Comparison of ENCODE assay signal across 14 mouse cellular contexts in the genomic region with DNA sequence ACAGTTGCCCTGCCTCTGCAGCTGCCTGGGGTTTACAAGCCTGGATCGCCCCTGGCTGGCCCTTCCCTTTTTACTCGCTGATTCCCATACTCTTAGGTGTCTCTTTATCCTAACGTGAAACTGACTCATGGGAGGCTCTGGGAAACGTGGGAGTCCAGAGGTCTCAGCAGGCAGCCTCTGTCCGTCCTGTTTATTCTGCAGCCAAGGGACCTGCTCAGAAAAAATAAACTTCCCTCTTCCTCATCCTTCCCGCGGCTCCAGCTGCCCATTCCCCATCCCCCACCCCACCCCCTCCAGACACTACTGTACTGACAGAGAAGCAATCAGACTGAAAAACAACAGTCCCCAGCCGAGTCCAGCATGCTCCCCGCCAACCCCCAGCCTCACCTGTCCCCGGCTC. TPM values are rescaled to one million over a fixed set of nuclear protein-coding genes. Genes with fewer than 3 reads are reported as not detected.
DNase-seq lines count a peak whose midpoint lies in the region; ATAC-seq and TF ChIP-seq lines count a peak whose summit lies in the region.
"Had no signal": no experiment of that assay in that cellular context is flagged by ENCODE, and none has a peak within 500 bp of the region (broad histone marks: within the 10 kb centered on the region; RNA-seq: fewer than 3 reads in every experiment).

No protein-coding gene starts in this region.

- H3K4me2 ChIP-seq in heart, embryonic 16.5 days (ENCODE audit: low read depth, low read length) = no peak overlapping the region
- no peak overlapping the region for H3K4me2 ChIP-seq in midbrain, embryonic 11.5 days
- no peak overlapping the region for H3K4me2 ChIP-seq in midbrain, embryonic 16.5 days (ENCODE audit: low read length)
- H3K4me2 ChIP-seq in intestine, embryonic 16.5 days (ENCODE audit: low read depth, low read length) = no peak overlapping the region
- H3K4me2 ChIP-seq: heart, embryonic 11.5 days had no signal

- peaks cover 32% of the 10 kb centered on the region for H3K36me3 ChIP-seq in heart, embryonic 16.5 days (ENCODE audit: control insufficient read depth, insufficient read depth)
- 0 out of 2 replicates have a peak, but pooled peaks cover 5% of the 10 kb centered on the region for H3K36me3 ChIP-seq in midbrain, embryonic 11.5 days (ENCODE audit: control insufficient read depth, insufficient read depth, low read length)
- peaks cover 8% of the 10 kb centered on the region; the same call in 1 of the 2 replicates for H3K36me3 ChIP-seq in midbrain, embryonic 16.5 days (ENCODE audit: control insufficient read depth, insufficient read depth, low read length)
- H3K36me3 ChIP-seq in intestine, embryonic 16.5 days (ENCODE audit: control insufficient read depth, insufficient read depth, low read length) = peaks cover 10% of the 10 kb centered on the region

- no peak overlapping the region for H3K9ac ChIP-seq in heart, embryonic 16.5 days (ENCODE audit: low read length)
- no peak overlapping the region for H3K9ac ChIP-seq in midbrain, embryonic 11.5 days (ENCODE audit: low read length)
- H3K9ac ChIP-seq in midbrain, embryonic 16.5 days (ENCODE audit: low read depth, low read length) = no peak overlapping the region
- H3K9ac ChIP-seq in intestine, embryonic 16.5 days (ENCODE audit: low read depth, low read length) = peak overlapping the region; percentile 40; the same call in 1 of the 2 replicates

- TF ChIP-seq CTCF in left cerebral cortex, adult 2 months (IDR thresholded peaks at IDR 0.05) = no peak

- no peak for DNase-seq in heart, postnatal 10 days
- DNase-seq in midbrain, embryonic 11.5 days (ENCODE audit: low spot score, missing footprints) = peak; percentile 81
- peak; percentile 50 for DNase-seq in yolk sac, embryonic 10.5 days (ENCODE audit: low spot score)
- DNase-seq in left cerebral cortex, adult 2 months (ENCODE audit: extremely low spot score in 1 of 2, low spot score in 2 of 2) = no peak
- DNase-seq: cerebellum, adult 11 months; embryo, embryonic 11 days; kidney, adult 18-20 months; layer of hippocampus, adult 9-11 months had no signal

- H3K9me3 ChIP-seq in heart, embryonic 16.5 days (replicated peaks; ENCODE audit: control insufficient read depth, low read length) = no peaks in the 10 kb centered on the region; the same call in 1 of the 2 replicates
- H3K9me3 ChIP-seq in midbrain, embryonic 11.5 days (ENCODE audit: control insufficient read depth, low read length) = no peaks in the 10 kb centered on the region
- no peaks in the 10 kb centered on the region for H3K9me3 ChIP-seq in midbrain, embryonic 16.5 days (replicated peaks; ENCODE audit: control insufficient read depth, low read length, poor library complexity, severe bottlenecking)
- H3K9me3 ChIP-seq in intestine, embryonic 16.5 days (ENCODE audit: control insufficient read depth, low read length) = no peaks in the 10 kb centered on the region

- peaks cover 11% of the 10 kb centered on the region; the same call in 1 of the 2 replicates for H3K4me1 ChIP-seq in heart, embryonic 16.5 days (ENCODE audit: control insufficient read depth, insufficient read depth, low read length)
- no peaks in the 10 kb centered on the region for H3K4me1 ChIP-seq in midbrain, embryonic 11.5 days (ENCODE audit: control insufficient read depth, insufficient read depth, low read length)
- no peaks in the 10 kb centered on the region for H3K4me1 ChIP-seq in midbrain, embryonic 16.5 days (ENCODE audit: control insufficient read depth, insufficient read depth, low read length)
- peaks cover 15% of the 10 kb centered on the region for H3K4me1 ChIP-seq in intestine, embryonic 16.5 days (ENCODE audit: control insufficient read depth, insufficient read depth, low read length)

- intact Hi-C loops in heart, postnatal 10 days (cut with DNase I) = loop anchor here (5.0 kb wide), 1 partner anchor 36 kb away; the partner anchor contains the start of gene Pald1
- intact Hi-C loops in left cerebral cortex, adult 2 months (cut with DNase I) = no loop called here

- peak overlapping the region; percentile 8; the same call in 1 of the 2 replicates for H3K27ac ChIP-seq in heart, embryonic 16.5 days (ENCODE audit: low read length)
- H3K27ac ChIP-seq in midbrain, embryonic 11.5 days (ENCODE audit: low read depth, low read length) = no peak overlapping the region
- no peak overlapping the region for H3K27ac ChIP-seq in midbrain, embryonic 16.5 days (ENCODE audit: low read length)
- H3K27ac ChIP-seq in intestine, embryonic 16.5 days (ENCODE audit: low read length) = peak overlapping the region; percentile 45
- H3K27ac ChIP-seq in left cerebral cortex, adult 2 months = no peak overlapping the region

- WGBS in heart, embryonic 16.5 days = 25% methylated on average over 10 of the region's 10 CpGs
- WGBS in midbrain, embryonic 11.5 days = 43% methylated on average over 10 of the region's 10 CpGs
- WGBS in midbrain, embryonic 16.5 days = 36% methylated on average over 10 of the region's 10 CpGs
- WGBS in intestine, embryonic 16.5 days = 13% methylated on average over 10 of the region's 10 CpGs

- no peak overlapping the region for H3K4me3 ChIP-seq in heart, embryonic 16.5 days (ENCODE audit: low read length)
- no peak overlapping the region for H3K4me3 ChIP-seq in midbrain, embryonic 11.5 days (ENCODE audit: low read depth, low read length)
- H3K4me3 ChIP-seq in midbrain, embryonic 16.5 days (ENCODE audit: low read depth, low read length) = no peak overlapping the region
- H3K4me3 ChIP-seq in intestine, embryonic 16.5 days (ENCODE audit: low read length) = no peak overlapping the region
- no peak overlapping the region for H3K4me3 ChIP-seq in left cerebral cortex, adult 2 months

- H3K27me3 ChIP-seq in heart, embryonic 16.5 days (ENCODE audit: control insufficient read depth, insufficient read depth, low read length) = no peaks in the 10 kb centered on the region
- H3K27me3 ChIP-seq in midbrain, embryonic 11.5 days (ENCODE audit: control insufficient read depth, insufficient read depth, low read length) = no peaks in the 10 kb centered on the region
- H3K27me3 ChIP-seq in midbrain, embryonic 16.5 days (ENCODE audit: control insufficient read depth, insufficient read depth, low read depth, low read length) = no peaks in the 10 kb centered on the region
- H3K27me3 ChIP-seq in intestine, embryonic 16.5 days (replicated peaks; ENCODE audit: control insufficient read depth, insufficient read depth, low read length) = no peaks in the 10 kb centered on the region

- ATAC-seq in heart, embryonic 16.5 days (replicated peaks; ENCODE audit: extremely low read depth, insufficient read depth, low FRiP score) = 0 out of 2 replicates have a peak, but pooled peaks have one; percentile 29
- no peak for ATAC-seq in midbrain, embryonic 11.5 days (ENCODE audit: low FRiP score)
- no peak for ATAC-seq in midbrain, embryonic 16.5 days
- peak; percentile 26 for ATAC-seq in intestine, embryonic 16.5 days
- ATAC-seq: activated CD4-positive, CD25-positive, alpha-beta regulatory T cell, adult 4 months had no signal

RNA-seq across cellular contexts. Expression of gene Pald1, which starts 37.0 kb away (rescaled TPM):
- polyA plus RNA-seq in heart, embryonic 16.5 days (2015; fragmentation: Nextera tagmentation; extraction: Ambion mirVana) = 21.0 and 28.4 TPM in 2 replicates
- 10 to 100 TPM; 43.3 to 44.7 TPM for total RNA-seq in heart, postnatal 10 days (2021)
- polyA plus RNA-seq in midbrain, embryonic 11.5 days (2014; fragmentation: Nextera tagmentation; extraction: Ambion mirVana) = 15.3 and 17.3 TPM in 2 replicates
- polyA plus RNA-seq in midbrain, embryonic 16.5 days (2015; fragmentation: Nextera tagmentation; extraction: Ambion mirVana) = 20.2 and 20.6 TPM in 2 replicates
- polyA plus RNA-seq in intestine, embryonic 16.5 days (2015; fragmentation: Nextera tagmentation; extraction: Ambion mirVana) = 13.2 and 15.0 TPM in 2 replicates
- total RNA-seq in left cerebral cortex, adult 2 months (2021) = 1 to 10 TPM; 8.1 to 8.3 TPM
- polyA plus RNA-seq: activated CD4-positive, CD25-positive, alpha-beta regulatory T cell, adult 4 months had no signal

RNA-seq across cellular contexts. Expression of gene Prf1, which starts 48.7 kb away (rescaled TPM):
- 0.13 TPM in 1 of 2 replicates, not detected in the other for polyA plus RNA-seq in heart, embryonic 16.5 days (2015; fragmentation: Nextera tagmentation; extraction: Ambion mirVana)
- total RNA-seq in heart, postnatal 10 days (2021) = not detected
- 0.07 TPM in 1 of 2 replicates, not detected in the other for polyA plus RNA-seq in midbrain, embryonic 11.5 days (2014; fragmentation: Nextera tagmentation; extraction: Ambion mirVana)
- polyA plus RNA-seq in midbrain, embryonic 16.5 days (2015; fragmentation: Nextera tagmentation; extraction: Ambion mirVana) = not detected in 2 replicates
- polyA plus RNA-seq in intestine, embryonic 16.5 days (2015; fragmentation: Nextera tagmentation; extraction: Ambion mirVana) = 0.06 TPM in 1 of 2 replicates, not detected in the other
- total RNA-seq in left cerebral cortex, adult 2 months (2021) = not detected
- polyA plus RNA-seq: limb, embryonic 11.5 days had no signal

Comparison
In these comparisons a context has a peak if more than half of its experiments do, and no peak if none do; other contexts are left out.
1. ATAC-seq: peak in heart, embryonic 16.5 days (single experiment) and intestine, embryonic 16.5 days (single experiment); none in midbrain, embryonic 11.5 days (single experiment) and midbrain, embryonic 16.5 days (single experiment).
2. H3K27ac ChIP-seq: peak in heart, embryonic 16.5 days (single experiment) and intestine, embryonic 16.5 days (single experiment); none in midbrain, embryonic 11.5 days (single experiment), midbrain, embryonic 16.5 days (single experiment) and left cerebral cortex, adult 2 months (single experiment).
3. DNase-seq: peak in midbrain, embryonic 11.5 days (single experiment) and yolk sac, embryonic 10.5 days (single experiment); none in heart, postnatal 10 days (0 of 2) and left cerebral cortex, adult 2 months (0 of 2).